Mouse (Mus musculus) midbrain, embryonic 12.5 days (tissue): ENCODE data around the gene Akt3. TPM values are rescaled to one million over a fixed set of nuclear protein-coding genes. Genes with fewer than 3 reads are reported as not detected.

Experiments used
- ATAC-seq: fragments of 200-750 bp; cut with Nextera tagmentation; 2 replicates; pipeline ENCODE4 v1.8.0; 2017; ENCODE audit warnings: low read depth, moderate TSS enrichment, moderate library complexity; ENCODE audit not compliant: low FRiP score
- H3K27ac ChIP-seq: fragments of 300-500 bp; sonication (generic); replicated peaks from 2 replicates; pipeline ENCODE4 v1.5.1; 2016; ENCODE audit warnings: mild to moderate bottlenecking
- H3K27me3 ChIP-seq: fragments of 300-500 bp; sonication (generic); 2 replicates; pipeline ENCODE4 v1.6.1; 2016; ENCODE audit warnings: mild to moderate bottlenecking
- H3K36me3 ChIP-seq: fragments of 300-500 bp; sonication (generic); 2 replicates; pipeline ENCODE4 v1.6.1; 2016
- H3K4me1 ChIP-seq: fragments of 300-500 bp; sonication (generic); 2 replicates; pipeline ENCODE4 v1.6.1; 2016
- H3K4me2 ChIP-seq: fragments of 300-500 bp; sonication (generic); replicated peaks from 2 replicates; pipeline ENCODE4 v1.6.1; 2016; ENCODE audit warnings: mild to moderate bottlenecking, moderate library complexity
- H3K4me3 ChIP-seq: fragments of 300-500 bp; sonication (generic); 2 replicates; pipeline ENCODE4 v1.5.1; 2016; ENCODE audit warnings: mild to moderate bottlenecking
- H3K9ac ChIP-seq: fragments of 300-500 bp; sonication (generic); replicated peaks from 2 replicates; pipeline ENCODE4 v1.6.1; 2016; ENCODE audit warnings: mild to moderate bottlenecking, moderate library complexity
- H3K9me3 ChIP-seq: fragments of 300-500 bp; sonication (generic); 2 replicates; pipeline ENCODE4 v1.6.1; 2016; ENCODE audit warnings: mild to moderate bottlenecking
- WGBS: fragments of 180-500 bp; shearing (Covaris S2); methylation state at CpG from one replicate; pipeline ENCODE4 v1.1.7; 2016; 5-methylcytosine and 5-hydroxymethylcytosine counted together
- polyA plus RNA-seq: library from polyadenylated mRNA; unstranded; fragments of >200 nt; fragmentation: Nextera tagmentation; extraction: Ambion mirVana; gene quantifications from 2 replicates; pipeline ENCODE4 v1.2.1, GENCODE M21; 2016

Gene Akt3
- polyA plus RNA-seq, 1 experiment from 2014 or later = 32.5 TPM

GRCm38 (mm10) chr1:177248638-177249037 lies 9.4 kb downstream of the Akt3 start:
- ATAC-seq = no peak
- H3K27me3 ChIP-seq = no peaks in the 10 kb centered on the region
- H3K9me3 ChIP-seq = no peaks in the 10 kb centered on the region
- no peak overlapping the region for H3K4me2 ChIP-seq
- H3K4me3 ChIP-seq = no peak overlapping the region
- H3K4me1 ChIP-seq = peaks cover 3% of the 10 kb centered on the region; the same call in 1 of the 2 replicates
- H3K9ac ChIP-seq = no peak overlapping the region
- H3K36me3 ChIP-seq = peaks cover 10% of the 10 kb centered on the region; the same call in 1 of the 2 replicates
- WGBS = 63% methylated on average over 4 of the region's 4 CpGs
- H3K27ac ChIP-seq = no peak overlapping the region

GRCm38 (mm10) chr1:177238368-177238767 lies 19.6 kb downstream of the Akt3 start:
- H3K36me3 ChIP-seq = peaks cover 4% of the 10 kb centered on the region; the same call in 1 of the 2 replicates
- H3K4me1 ChIP-seq = no peaks in the 10 kb centered on the region
- no peak overlapping the region for H3K9ac ChIP-seq
- no peak overlapping the region for H3K27ac ChIP-seq
- no peak overlapping the region for H3K4me3 ChIP-seq
- 58% methylated on average over 2 of the region's 2 CpGs for WGBS
- no peak for ATAC-seq
- H3K4me2 ChIP-seq = no peak overlapping the region
- H3K27me3 ChIP-seq = no peaks in the 10 kb centered on the region
- H3K9me3 ChIP-seq = no peaks in the 10 kb centered on the region

- H3K4me1 ChIP-seq = no peaks in the 10 kb centered on the region
- no peaks in the 10 kb centered on the region for H3K9me3 ChIP-seq
- no peak overlapping the region for H3K4me2 ChIP-seq
- no peak overlapping the region for H3K9ac ChIP-seq
- no peak overlapping the region for H3K27ac ChIP-seq
- H3K27me3 ChIP-seq = no peaks in the 10 kb centered on the region
- ATAC-seq = no peak
- no peak overlapping the region for H3K4me3 ChIP-seq
- WGBS = 72% methylated on average over 2 of the region's 2 CpGs
- peaks cover 4% of the 10 kb centered on the region; the same call in 1 of the 2 replicates for H3K36me3 ChIP-seq
Observed at GRCm38 (mm10) chr1:177236695-177237094, 21.3 kb downstream of the Akt3 start.

GRCm38 (mm10) chr1:177236249-177236648 lies 21.8 kb downstream of the Akt3 start:
- Histone ChIP-seq H3K9ac (no peak overlapping the region), H3K27me3 (no peaks in the 10 kb centered on the region), H3K27ac (no peak overlapping the region), H3K36me3 (peaks cover 4% of the 10 kb centered on the region; the same call in 1 of the 2 replicates), H3K4me1 (no peaks in the 10 kb centered on the region), H3K4me2 (no peak overlapping the region), H3K4me3 (no peak overlapping the region), H3K9me3 (no peaks in the 10 kb centered on the region)
- no peak for ATAC-seq

- Histone ChIP-seq H3K4me2 (no peak overlapping the region), H3K9me3 (no peaks in the 10 kb centered on the region), H3K36me3 (peaks cover 4% of the 10 kb centered on the region; the same call in 1 of the 2 replicates), H3K27ac (no peak overlapping the region), H3K9ac (no peak overlapping the region), H3K4me3 (no peak overlapping the region), H3K4me1 (no peaks in the 10 kb centered on the region), H3K27me3 (no peaks in the 10 kb centered on the region)
- WGBS = 93% methylated on average over 5 of the region's 5 CpGs
- ATAC-seq = no peak
Observed at GRCm38 (mm10) chr1:177234462-177234861, 23.5 kb downstream of the Akt3 start.

GRCm38 (mm10) chr1:177231122-177231521 lies 26.9 kb downstream of the Akt3 start:
- H3K4me1 ChIP-seq = no peaks in the 10 kb centered on the region
- no peak overlapping the region for H3K4me2 ChIP-seq
- no peaks in the 10 kb centered on the region for H3K9me3 ChIP-seq
- no peak for ATAC-seq
- H3K27me3 ChIP-seq = no peaks in the 10 kb centered on the region
- H3K4me3 ChIP-seq = no peak overlapping the region
- H3K36me3 ChIP-seq = peaks cover 4% of the 10 kb centered on the region; the same call in 1 of the 2 replicates
- H3K9ac ChIP-seq = no peak overlapping the region
- H3K27ac ChIP-seq = no peak overlapping the region

GRCm38 (mm10) chr1:177198978-177199377 lies 59.0 kb downstream of the Akt3 start:
- H3K9me3 ChIP-seq = no peaks in the 10 kb centered on the region

GRCm38 (mm10) chr1:177195224-177195623 lies 62.8 kb downstream of the Akt3 start:
- ATAC-seq = no peak
- no peaks in the 10 kb centered on the region for H3K9me3 ChIP-seq
- peaks cover 11% of the 10 kb centered on the region; the same call in 1 of the 2 replicates for H3K4me1 ChIP-seq
- H3K27me3 ChIP-seq = no peaks in the 10 kb centered on the region
- H3K4me3 ChIP-seq = no peak overlapping the region
- no peaks in the 10 kb centered on the region for H3K36me3 ChIP-seq
- no peak overlapping the region for H3K4me2 ChIP-seq
- no peak overlapping the region for H3K27ac ChIP-seq
- no peak overlapping the region for H3K9ac ChIP-seq

More at GRCm38 (mm10) chr1:177198978-177199377, 59.0 kb downstream of the Akt3 start:
- Histone ChIP-seq H3K9ac (no peak overlapping the region), H3K27ac (no peak overlapping the region), H3K36me3 (no peaks in the 10 kb centered on the region), H3K4me2 (no peak overlapping the region), H3K4me3 (no peak overlapping the region), H3K4me1 (peaks cover 6% of the 10 kb centered on the region), H3K27me3 (no peaks in the 10 kb centered on the region)
- ATAC-seq = no peak
- 76% methylated on average over 1 of the region's 1 CpGs for WGBS

- no peak for ATAC-seq
- 80% methylated on average over 1 of the region's 1 CpGs for WGBS
- Histone ChIP-seq H3K9ac (no peak overlapping the region), H3K9me3 (no peaks in the 10 kb centered on the region), H3K27ac (no peak overlapping the region), H3K4me3 (no peak overlapping the region), H3K27me3 (no peaks in the 10 kb centered on the region), H3K4me1 (peaks cover 11% of the 10 kb centered on the region; the same call in 1 of the 2 replicates), H3K36me3 (no peaks in the 10 kb centered on the region), H3K4me2 (no peak overlapping the region)
Observed at GRCm38 (mm10) chr1:177194324-177194723, 63.7 kb downstream of the Akt3 start.

- H3K9me3 ChIP-seq = no peaks in the 10 kb centered on the region
- H3K27ac ChIP-seq = no peak overlapping the region
- 35% methylated on average over 3 of the region's 3 CpGs for WGBS
- no peak overlapping the region for H3K4me3 ChIP-seq
- H3K4me2 ChIP-seq = no peak overlapping the region
- no peaks in the 10 kb centered on the region for H3K36me3 ChIP-seq
- peaks cover 18% of the 10 kb centered on the region; the same call in 1 of the 2 replicates for H3K4me1 ChIP-seq
- H3K27me3 ChIP-seq = no peaks in the 10 kb centered on the region
- no peak for ATAC-seq
- H3K9ac ChIP-seq = no peak overlapping the region
Observed at GRCm38 (mm10) chr1:177191623-177192022, 66.4 kb downstream of the Akt3 start.

GRCm38 (mm10) chr1:177190358-177190757 lies 67.6 kb downstream of the Akt3 start:
- Histone ChIP-seq H3K4me1 (peaks cover 18% of the 10 kb centered on the region; the same call in 1 of the 2 replicates), H3K4me2 (no peak overlapping the region), H3K36me3 (no peaks in the 10 kb centered on the region), H3K27me3 (no peaks in the 10 kb centered on the region), H3K27ac (no peak overlapping the region), H3K9me3 (no peaks in the 10 kb centered on the region), H3K4me3 (no peak overlapping the region), H3K9ac (no peak overlapping the region)
- WGBS = 95% methylated on average over 1 of the region's 1 CpGs
- ATAC-seq = no peak

GRCm38 (mm10) chr1:177188708-177189107 lies 69.3 kb downstream of the Akt3 start:
- Histone ChIP-seq H3K27ac (no peak overlapping the region), H3K36me3 (no peaks in the 10 kb centered on the region; the same call in 1 of the 2 replicates), H3K4me1 (peaks cover 16% of the 10 kb centered on the region; the same call in 1 of the 2 replicates), H3K9me3 (no peaks in the 10 kb centered on the region), H3K4me3 (no peak overlapping the region), H3K9ac (no peak overlapping the region), H3K4me2 (no peak overlapping the region), H3K27me3 (no peaks in the 10 kb centered on the region)
- 25% methylated on average over 3 of the region's 3 CpGs for WGBS
- peak; percentile 87 for ATAC-seq

- H3K9ac ChIP-seq = no peak overlapping the region
- 28% methylated on average over 2 of the region's 2 CpGs for WGBS
- no peak overlapping the region for H3K4me3 ChIP-seq
- H3K27me3 ChIP-seq = no peaks in the 10 kb centered on the region
- no peaks in the 10 kb centered on the region for H3K9me3 ChIP-seq
- H3K27ac ChIP-seq = peak overlapping the region; percentile 56
- no peak overlapping the region for H3K4me2 ChIP-seq
- no peaks in the 10 kb centered on the region; the same call in 1 of the 2 replicates for H3K36me3 ChIP-seq
- H3K4me1 ChIP-seq = peaks cover 9% of the 10 kb centered on the region; the same call in 1 of the 2 replicates
- no peak for ATAC-seq
Observed at GRCm38 (mm10) chr1:177186751-177187150, 71.3 kb downstream of the Akt3 start.
